ENCODE assay signal across 9 mouse cellular contexts in genomic region chr7:73741392-73741791, GRCm38 (mm10). TPM values are rescaled to one million over a fixed set of nuclear protein-coding genes. Genes with fewer than 3 reads are reported as not detected.
A peak's percentile ranks its signal among the peaks of the same experiment; 100 is the strongest.
DNase-seq lines count a peak whose midpoint lies in the region; ATAC-seq and TF ChIP-seq lines count a peak whose summit lies in the region.
"Had no signal": no experiment of that assay in that cellular context is flagged by ENCODE, and none has a peak within 500 bp of the region (broad histone marks: within the 10 kb centered on the region; RNA-seq: fewer than 3 reads in every experiment).

No protein-coding gene starts in this region.

- 48% methylated on average over 5 of the region's 5 CpGs for WGBS in kidney, embryonic 16.5 days
- WGBS in forebrain, postnatal 0 days: 47% methylated on average over 5 of the region's 5 CpGs
- 51% methylated on average over 5 of the region's 5 CpGs for WGBS in liver, embryonic 11.5 days
- 60% methylated on average over 5 of the region's 5 CpGs for WGBS in neural tube, embryonic 14.5 days

- no peaks in the 10 kb centered on the region for H3K9me3 ChIP-seq in kidney, embryonic 16.5 days (ENCODE audit: low read length)
- H3K9me3 ChIP-seq in forebrain, postnatal 0 days (ENCODE audit: low read length): no peaks in the 10 kb centered on the region
- no peaks in the 10 kb centered on the region for H3K9me3 ChIP-seq in liver, embryonic 11.5 days (ENCODE audit: control insufficient read depth, low read length)
- no peaks in the 10 kb centered on the region for H3K9me3 ChIP-seq in neural tube, embryonic 14.5 days (ENCODE audit: control insufficient read depth, low read length)

- peak overlapping the region; percentile 91 for H3K4me2 ChIP-seq in kidney, embryonic 16.5 days (replicated peaks; ENCODE audit: low read depth, low read length)
- peak overlapping the region; percentile 87 for H3K4me2 ChIP-seq in forebrain, postnatal 0 days (ENCODE audit: low read depth)
- H3K4me2 ChIP-seq in liver, embryonic 11.5 days: peak overlapping the region; percentile 82
- H3K4me2 ChIP-seq in neural tube, embryonic 14.5 days (ENCODE audit: low read depth, low read length): peak overlapping the region; percentile 85

- H3K27ac ChIP-seq in kidney, embryonic 16.5 days (ENCODE audit: low read length): 0 out of 2 replicates have a peak overlapping the region, but pooled peaks have one; percentile 25
- H3K27ac ChIP-seq in forebrain, postnatal 0 days (ENCODE audit: low read depth, low read length): no peak overlapping the region
- no peak overlapping the region for H3K27ac ChIP-seq in liver, embryonic 11.5 days (ENCODE audit: low read depth, low read length)
- H3K27ac ChIP-seq in neural tube, embryonic 14.5 days (ENCODE audit: low read depth, low read length): no peak overlapping the region

- no peaks in the 10 kb centered on the region for H3K36me3 ChIP-seq in kidney, embryonic 16.5 days (ENCODE audit: insufficient read depth, low read length)
- H3K36me3 ChIP-seq in forebrain, postnatal 0 days (ENCODE audit: insufficient read depth): no peaks in the 10 kb centered on the region
- no peaks in the 10 kb centered on the region for H3K36me3 ChIP-seq in liver, embryonic 11.5 days (ENCODE audit: control insufficient read depth, insufficient read depth, low read length)
- no peaks in the 10 kb centered on the region for H3K36me3 ChIP-seq in neural tube, embryonic 14.5 days (ENCODE audit: control insufficient read depth, insufficient read depth, low read length)
- H3K36me3 ChIP-seq: G1E had no signal

- TF ChIP-seq CTCF in forebrain, postnatal 0 days (IDR thresholded peaks at IDR 0.05; ENCODE audit: low read depth): no peak

- H3K4me3 ChIP-seq in kidney, embryonic 16.5 days (ENCODE audit: low read length): peak overlapping the region; percentile 70
- peak overlapping the region; percentile 71 for H3K4me3 ChIP-seq in forebrain, postnatal 0 days (ENCODE audit: low read depth, low read length)
- peak overlapping the region; percentile 56 for H3K4me3 ChIP-seq in liver, embryonic 11.5 days (ENCODE audit: low read depth, low read length)
- H3K4me3 ChIP-seq in neural tube, embryonic 14.5 days (ENCODE audit: low read depth, low read length): peak overlapping the region; percentile 70

- H3K9ac ChIP-seq in kidney, embryonic 16.5 days (replicated peaks; ENCODE audit: low read length): peak overlapping the region; percentile 79
- H3K9ac ChIP-seq in forebrain, postnatal 0 days: peak overlapping the region; percentile 90
- no peak overlapping the region for H3K9ac ChIP-seq in liver, embryonic 11.5 days (ENCODE audit: low read depth, low read length)
- 0 out of 2 replicates have a peak overlapping the region, but pooled peaks have one; percentile 85 for H3K9ac ChIP-seq in neural tube, embryonic 14.5 days (replicated peaks; ENCODE audit: low read depth, low read length)

- ATAC-seq in kidney, embryonic 16.5 days (ENCODE audit: low FRiP score, low TSS enrichment): no peak
- ATAC-seq in forebrain, postnatal 0 days: no peak
- ATAC-seq in liver, embryonic 11.5 days (replicated peaks; ENCODE audit: low FRiP score): no peak
- no peak for ATAC-seq in neural tube, embryonic 14.5 days (ENCODE audit: low read depth)
- no peak for ATAC-seq in erythroid progenitor cell, adult 5-6 weeks (replicated peaks; ENCODE audit: low FRiP score, poor library complexity, severe bottlenecking)

- DNase-seq in kidney, adult 9 months: no peak
- DNase-seq in forebrain, postnatal 0 days: no peak
- DNase-seq in liver, embryonic 11.5 days (ENCODE audit: low spot score): no peak
- no peak for DNase-seq in yolk sac, embryonic 10.5 days (ENCODE audit: low spot score)
- DNase-seq in B cell, adult 2 months: no peak

- peaks cover 18% of the 10 kb centered on the region for H3K27me3 ChIP-seq in kidney, embryonic 16.5 days (ENCODE audit: insufficient read depth, low read length)
- no peaks in the 10 kb centered on the region for H3K27me3 ChIP-seq in forebrain, postnatal 0 days (ENCODE audit: insufficient read depth, low read length)
- H3K27me3 ChIP-seq in liver, embryonic 11.5 days (replicated peaks; ENCODE audit: control insufficient read depth, insufficient read depth, low read length): peaks cover 29% of the 10 kb centered on the region
- H3K27me3 ChIP-seq in neural tube, embryonic 14.5 days (ENCODE audit: control insufficient read depth, insufficient read depth, low read length): peaks cover 2% of the 10 kb centered on the region; the same call in 1 of the 2 replicates

- peaks cover 27% of the 10 kb centered on the region for H3K4me1 ChIP-seq in kidney, embryonic 16.5 days (ENCODE audit: insufficient read depth, low read length)
- H3K4me1 ChIP-seq in forebrain, postnatal 0 days (ENCODE audit: insufficient read depth): peaks cover 12% of the 10 kb centered on the region; the same call in 1 of the 2 replicates
- no peaks in the 10 kb centered on the region for H3K4me1 ChIP-seq in liver, embryonic 11.5 days (replicated peaks; ENCODE audit: control insufficient read depth, insufficient read depth, low read length)
- H3K4me1 ChIP-seq in neural tube, embryonic 14.5 days (ENCODE audit: control insufficient read depth, insufficient read depth, low read length): peaks cover 17% of the 10 kb centered on the region

RNA-seq across cellular contexts. Expression of gene Fam174b, which starts 1.3 kb away (rescaled TPM):
- polyA plus RNA-seq in kidney, embryonic 16.5 days (2015; fragmentation: Nextera tagmentation; extraction: Ambion mirVana): 41.2 and 42.0 TPM in 2 replicates
- 44.9 and 49.1 TPM in 2 replicates for total RNA-seq in forebrain, postnatal 0 days (2014; rRNA removed)
- 30.7 and 35.6 TPM in 2 replicates for polyA plus RNA-seq in forebrain, postnatal 0 days (2015; fragmentation: Nextera tagmentation; extraction: Ambion mirVana)
- polyA plus RNA-seq in liver, embryonic 11.5 days (2014; fragmentation: Nextera tagmentation; extraction: Ambion mirVana): 13.8 and 17.1 TPM in 2 replicates
- 30.8 and 34.3 TPM in 2 replicates for polyA plus RNA-seq in neural tube, embryonic 14.5 days (2014; fragmentation: Nextera tagmentation; extraction: Ambion mirVana)
- 0.72 and 2.1 TPM in 2 replicates for total RNA-seq in erythroid progenitor cell, adult 5-6 weeks (2015; ENCODE audit: low replicate concordance)
- 0.45 and 0.51 TPM in 2 replicates for total RNA-seq in erythroid progenitor cell, adult 5-6 weeks (2017; ENCODE audit: low replicate concordance)
